Mouse (Mus musculus): ENCODE measurements around the gene Pitpnm3. TPM values are rescaled to one million over a fixed set of nuclear protein-coding genes. Genes with fewer than 3 reads are reported as not detected.

The Pitpnm3 gene
- polyA plus RNA-seq, 1 experiment from 2014 or later = 0.31 TPM

DNA sequence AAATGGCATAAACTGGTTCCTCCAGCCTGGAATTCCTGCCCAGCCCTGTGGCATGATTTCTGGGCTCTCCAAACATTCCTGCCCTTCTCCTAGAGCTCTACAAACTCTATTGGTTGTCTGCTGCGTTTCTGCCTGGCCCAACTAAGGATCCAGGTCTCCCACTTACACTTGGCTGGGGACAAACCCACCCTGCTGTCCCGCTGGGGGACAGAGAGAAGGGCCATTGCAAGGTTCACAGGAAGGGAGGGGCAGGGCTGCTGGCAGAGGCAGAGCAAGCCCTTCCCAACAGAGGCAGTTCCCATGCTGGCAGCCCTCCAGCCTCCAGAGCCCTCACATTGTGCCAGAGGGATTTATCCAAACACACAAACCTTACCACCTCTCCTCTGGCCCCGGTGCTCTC lies 3.3 kb downstream of the Pitpnm3 start:
- WGBS = 23% methylated on average over 3 of the region's 3 CpGs
- Histone ChIP-seq H3K36me3 (no peaks in the 10 kb centered on the region), H3K9me3 (no peaks in the 10 kb centered on the region), H3K4me1 (replicated peaks) (peaks cover 38% of the 10 kb centered on the region), H3K27me3 (ENCODE audit: insufficient read depth, poor library complexity, severe bottlenecking) (peaks cover 82% of the 10 kb centered on the region), H3K4me3 (no peak overlapping the region), H3K27ac (no peak overlapping the region)
- no peak for DNase-seq (ENCODE audit: low spot score)

DNA sequence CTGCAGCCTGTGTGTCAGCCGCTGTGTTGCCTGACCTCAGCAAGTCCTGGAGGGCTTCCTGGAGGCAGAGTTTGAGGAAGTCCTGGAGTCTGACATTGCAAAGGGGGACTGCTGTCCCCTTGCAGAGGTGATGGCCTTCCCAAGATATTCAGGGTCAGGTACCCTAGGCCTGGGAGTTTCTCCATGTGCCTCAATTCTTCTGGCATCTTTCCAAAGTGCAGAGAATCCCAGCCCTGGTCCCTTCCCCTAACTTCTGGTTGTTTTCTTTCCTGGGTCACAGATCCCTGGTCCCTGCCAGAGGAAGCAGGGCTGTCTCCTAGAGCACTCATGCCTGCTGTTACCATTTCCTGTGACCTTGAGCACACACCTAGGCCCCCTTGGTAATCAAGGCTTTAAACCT lies 3.9 kb downstream of the Pitpnm3 start:
- H3K9me3 ChIP-seq = no peaks in the 10 kb centered on the region

DNA sequence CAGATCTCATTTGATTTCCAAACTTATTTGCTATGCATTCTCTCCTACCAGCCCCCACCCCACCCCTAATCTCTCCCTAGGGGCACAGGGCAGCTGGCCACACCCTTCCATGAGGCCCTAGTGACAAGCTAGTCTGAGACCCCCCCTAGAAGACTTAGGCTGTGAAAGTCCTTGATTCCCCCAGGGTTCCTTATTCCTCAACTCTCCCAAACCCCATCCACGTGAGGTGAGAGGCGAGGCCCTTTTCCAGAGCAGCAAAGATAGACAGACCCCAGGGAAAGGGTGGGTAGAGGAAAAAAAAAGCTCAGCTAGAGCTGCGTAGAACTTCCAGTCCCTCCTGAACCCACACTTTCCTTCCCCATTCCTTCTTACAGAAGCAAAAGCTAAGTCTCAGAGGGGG lies 4.7 kb downstream of the Pitpnm3 start:
- 70% methylated on average over 3 of the region's 3 CpGs for WGBS
- peaks cover 68% of the 10 kb centered on the region for H3K27me3 ChIP-seq (ENCODE audit: insufficient read depth, poor library complexity, severe bottlenecking)
- DNase-seq (ENCODE audit: low spot score) = no peak
- no peaks in the 10 kb centered on the region for H3K9me3 ChIP-seq
- no peaks in the 10 kb centered on the region for H3K36me3 ChIP-seq
- no peak overlapping the region for H3K27ac ChIP-seq
- H3K4me3 ChIP-seq = no peak overlapping the region
- H3K4me1 ChIP-seq (replicated peaks) = peaks cover 30% of the 10 kb centered on the region

More for the DNA sequence above, 3.9 kb downstream of the Pitpnm3 start:
- H3K27ac ChIP-seq = no peak overlapping the region
- H3K4me3 ChIP-seq = no peak overlapping the region
- H3K4me1 ChIP-seq (replicated peaks) = peaks cover 38% of the 10 kb centered on the region
- whole genome bisulfite sequencing = 81% methylated on average over 1 of the region's 1 CpGs
- no peak for DNase-seq (ENCODE audit: low spot score)
- H3K36me3 ChIP-seq = no peaks in the 10 kb centered on the region
- H3K27me3 ChIP-seq (ENCODE audit: insufficient read depth, poor library complexity, severe bottlenecking) = peaks cover 76% of the 10 kb centered on the region

DNA sequence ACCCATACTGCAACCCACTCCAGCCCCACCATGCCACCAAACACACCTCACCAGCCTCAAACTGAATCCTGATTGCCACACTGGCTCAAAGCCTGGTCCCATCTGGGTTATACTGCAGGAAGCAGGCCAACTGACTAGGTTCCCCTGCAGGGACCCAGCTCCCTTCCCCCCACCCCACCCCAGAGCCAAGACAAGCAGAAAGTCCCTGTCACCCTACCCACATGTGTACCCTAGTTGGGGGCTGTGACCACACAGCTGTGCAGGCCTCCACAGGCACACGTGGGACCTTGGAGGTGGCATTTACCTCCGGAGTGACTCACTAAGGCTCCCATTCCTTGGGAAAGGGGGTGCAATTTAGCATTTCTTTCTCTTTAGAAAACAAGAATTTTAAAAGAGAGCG lies 5.1 kb downstream of the Pitpnm3 start:
- Histone ChIP-seq H3K27me3 (ENCODE audit: insufficient read depth, poor library complexity, severe bottlenecking) (peaks cover 64% of the 10 kb centered on the region), H3K4me1 (replicated peaks) (peaks cover 26% of the 10 kb centered on the region), H3K36me3 (no peaks in the 10 kb centered on the region), H3K4me3 (no peak overlapping the region), H3K9me3 (no peaks in the 10 kb centered on the region), H3K27ac (no peak overlapping the region)
- 65% methylated on average over 3 of the region's 3 CpGs for WGBS
- DNase-seq (ENCODE audit: low spot score) = no peak

DNA sequence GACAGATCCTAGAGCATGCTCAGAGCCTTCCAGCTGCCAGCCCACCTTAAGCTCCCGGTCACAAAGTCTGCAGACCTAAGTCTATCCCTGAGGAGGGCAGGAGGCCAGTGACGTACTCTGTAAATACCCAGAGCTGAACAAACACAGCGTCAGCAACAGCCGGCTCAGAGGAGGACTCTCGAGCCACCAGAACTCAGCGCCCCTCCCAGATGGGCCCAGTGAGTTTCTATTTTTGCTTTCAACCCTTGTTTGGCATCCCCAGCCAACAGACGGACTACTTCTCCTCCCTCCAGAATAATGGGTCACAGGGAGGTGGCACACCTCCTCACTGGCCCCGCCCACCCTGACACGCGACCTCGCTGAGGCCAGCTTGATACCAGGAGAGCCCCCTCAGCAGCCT lies 5.6 kb downstream of the Pitpnm3 start:
- Histone ChIP-seq H3K36me3 (no peaks in the 10 kb centered on the region), H3K27me3 (ENCODE audit: insufficient read depth, poor library complexity, severe bottlenecking) (peaks cover 59% of the 10 kb centered on the region), H3K4me1 (replicated peaks) (peaks cover 21% of the 10 kb centered on the region), H3K27ac (peak overlapping the region; percentile 6; the same call in 1 of the 2 replicates), H3K4me3 (no peak overlapping the region), H3K9me3 (no peaks in the 10 kb centered on the region)
- no peak for DNase-seq (ENCODE audit: low spot score)
- 12% methylated on average over 11 of the region's 11 CpGs for WGBS

DNA sequence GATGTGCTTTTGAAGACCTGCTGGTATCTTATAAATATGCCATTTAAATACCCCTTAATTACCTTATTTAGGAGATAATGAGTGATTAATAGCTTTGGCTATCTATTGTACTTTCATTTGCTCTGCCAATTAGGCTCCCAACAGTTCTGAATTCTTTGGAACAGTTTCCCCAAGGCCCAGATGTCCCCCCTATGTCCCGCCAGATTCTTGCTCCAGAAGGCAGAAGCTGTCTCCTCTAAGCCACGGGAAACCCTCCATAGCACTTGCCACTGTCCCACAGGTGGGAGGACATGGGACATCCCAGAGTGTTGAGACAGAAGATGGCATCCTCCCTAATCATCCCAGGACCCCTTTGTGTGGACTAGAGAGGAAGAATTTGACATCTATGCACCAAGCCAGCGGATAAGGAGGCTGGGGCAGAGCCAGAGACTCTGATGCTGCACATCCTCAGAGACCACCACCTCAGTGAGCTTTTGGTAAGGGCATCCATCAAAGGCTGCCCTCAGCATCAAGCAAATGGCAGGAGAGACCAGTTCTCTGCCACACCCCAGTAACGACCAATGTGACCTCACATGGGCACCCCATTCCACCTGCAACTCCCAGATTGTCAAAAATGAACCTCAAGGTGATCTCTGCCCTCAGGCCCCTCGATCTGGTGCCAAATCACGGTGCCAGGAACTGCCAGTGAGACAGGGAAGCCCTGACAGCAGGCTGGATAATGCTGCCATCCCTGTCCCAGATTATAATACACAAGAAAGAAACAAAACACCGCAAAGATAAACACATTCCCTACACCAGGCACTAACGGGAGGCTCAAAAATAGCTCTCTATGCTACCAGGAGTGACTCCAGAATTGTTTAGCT lies 6.3 kb downstream of the Pitpnm3 start:
- Histone ChIP-seq H3K27ac (no peak overlapping the region), H3K9me3 (no peaks in the 10 kb centered on the region), H3K4me3 (no peak overlapping the region), H3K36me3 (no peaks in the 10 kb centered on the region), H3K27me3 (ENCODE audit: insufficient read depth, poor library complexity, severe bottlenecking) (peaks cover 52% of the 10 kb centered on the region), H3K4me1 (replicated peaks) (peaks cover 18% of the 10 kb centered on the region)
- no peak for DNase-seq (ENCODE audit: low spot score)
- WGBS = 77% methylated on average over 8 of the region's 8 CpGs

DNA sequence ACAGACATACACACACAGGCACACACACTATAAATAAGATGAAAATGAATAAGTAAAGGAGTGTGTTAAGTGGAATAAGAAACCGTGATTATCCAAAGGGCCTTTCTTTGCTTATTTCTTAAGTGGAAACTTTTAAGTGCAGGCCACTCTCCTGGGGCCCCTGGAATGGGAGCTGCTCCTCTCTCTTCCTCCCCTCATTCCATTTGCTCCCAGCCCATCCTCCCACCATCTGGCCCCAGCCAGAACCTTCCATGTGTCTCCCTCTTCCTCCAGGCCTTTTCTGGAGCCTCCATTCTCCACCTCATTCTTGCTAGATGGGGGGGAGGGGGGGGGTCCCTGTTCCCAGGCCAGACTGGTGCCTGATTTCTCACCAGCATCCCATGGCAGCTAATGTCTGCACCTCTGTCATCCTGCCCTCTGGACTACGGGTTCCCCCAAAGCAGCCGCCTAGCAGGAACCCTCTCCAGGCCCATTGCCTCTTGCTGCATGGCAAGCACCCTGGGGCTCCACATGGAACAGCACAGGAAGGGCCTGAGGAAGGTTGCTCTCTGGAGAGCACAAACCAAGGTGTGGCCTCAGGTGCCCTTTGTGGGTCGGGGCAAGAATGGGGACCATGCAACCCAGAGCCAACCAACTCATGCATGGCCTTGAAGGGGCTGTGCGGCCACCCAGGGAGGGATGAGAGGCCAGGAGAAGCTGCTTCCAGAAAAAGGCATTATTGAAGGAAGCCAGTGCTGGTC lies 8.0 kb downstream of the Pitpnm3 start:
- H3K27me3 ChIP-seq (ENCODE audit: insufficient read depth, poor library complexity, severe bottlenecking) = peaks cover 35% of the 10 kb centered on the region
- H3K4me3 ChIP-seq = no peak overlapping the region
- 82% methylated on average over 5 of the region's 5 CpGs for WGBS

DNA sequence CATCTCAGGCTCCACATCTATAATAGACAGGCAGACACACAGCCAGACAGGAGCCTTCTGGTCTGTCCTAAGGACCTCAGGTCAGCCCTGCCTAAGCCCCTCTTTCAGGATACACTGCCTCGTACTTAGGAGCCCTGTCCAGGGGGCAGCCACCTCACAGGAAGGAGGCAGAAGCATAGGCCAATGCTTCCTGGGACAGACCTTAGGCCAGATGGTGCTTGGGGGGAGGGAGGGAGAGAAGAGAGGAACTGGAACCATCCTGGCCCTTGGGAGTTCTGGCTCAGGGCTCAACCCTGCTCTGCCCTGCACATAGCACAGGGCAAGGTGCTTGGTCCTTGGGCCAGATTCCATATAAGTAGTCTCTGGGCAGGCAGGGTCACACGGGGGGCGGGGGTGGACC lies 9.8 kb downstream of the Pitpnm3 start:
- 78% methylated on average over 3 of the region's 3 CpGs for WGBS
- H3K27me3 ChIP-seq (ENCODE audit: insufficient read depth, poor library complexity, severe bottlenecking) = peaks cover 17% of the 10 kb centered on the region
- H3K36me3 ChIP-seq = no peaks in the 10 kb centered on the region
- DNase-seq (ENCODE audit: low spot score) = no peak
- no peaks in the 10 kb centered on the region for H3K9me3 ChIP-seq
- peaks cover 18% of the 10 kb centered on the region for H3K4me1 ChIP-seq (replicated peaks)
- H3K27ac ChIP-seq = 0 out of 2 replicates have a peak overlapping the region, but pooled peaks have one; percentile 40
- H3K4me3 ChIP-seq = no peak overlapping the region

More for the DNA sequence above, 8.0 kb downstream of the Pitpnm3 start:
- DNase-seq (ENCODE audit: low spot score) = no peak
- peaks cover 18% of the 10 kb centered on the region for H3K4me1 ChIP-seq (replicated peaks)
- H3K9me3 ChIP-seq = no peaks in the 10 kb centered on the region
- no peak overlapping the region for H3K27ac ChIP-seq
- no peaks in the 10 kb centered on the region for H3K36me3 ChIP-seq

DNA sequence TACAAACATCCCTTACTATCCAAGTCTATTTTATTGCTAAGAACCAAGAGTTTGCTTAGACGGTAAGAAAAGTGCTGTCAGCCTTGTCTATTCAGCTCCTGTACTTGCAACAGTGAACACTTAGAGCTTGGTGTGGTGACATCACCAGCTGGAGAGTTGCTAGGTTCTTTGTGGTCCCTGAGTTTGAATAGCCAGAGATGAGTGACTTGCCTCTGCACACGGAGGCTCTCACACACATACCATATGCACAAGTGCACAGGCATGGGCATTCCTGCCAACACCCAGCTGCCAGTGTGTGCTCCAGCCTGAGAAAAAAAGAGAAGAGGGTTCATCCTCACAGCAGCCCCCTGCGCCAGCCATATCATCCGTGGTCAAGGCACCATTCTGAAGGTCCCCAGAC lies 12.0 kb downstream of the Pitpnm3 start:
- no peak overlapping the region for H3K4me3 ChIP-seq
- no peaks in the 10 kb centered on the region for H3K27me3 ChIP-seq (ENCODE audit: insufficient read depth, poor library complexity, severe bottlenecking)
- peaks cover 7% of the 10 kb centered on the region for H3K4me1 ChIP-seq (replicated peaks)
- no peaks in the 10 kb centered on the region for H3K9me3 ChIP-seq
- 80% methylated on average over 4 of the region's 4 CpGs for WGBS
- H3K27ac ChIP-seq = no peak overlapping the region
- no peaks in the 10 kb centered on the region for H3K36me3 ChIP-seq
- DNase-seq (ENCODE audit: low spot score) = no peak

DNA sequence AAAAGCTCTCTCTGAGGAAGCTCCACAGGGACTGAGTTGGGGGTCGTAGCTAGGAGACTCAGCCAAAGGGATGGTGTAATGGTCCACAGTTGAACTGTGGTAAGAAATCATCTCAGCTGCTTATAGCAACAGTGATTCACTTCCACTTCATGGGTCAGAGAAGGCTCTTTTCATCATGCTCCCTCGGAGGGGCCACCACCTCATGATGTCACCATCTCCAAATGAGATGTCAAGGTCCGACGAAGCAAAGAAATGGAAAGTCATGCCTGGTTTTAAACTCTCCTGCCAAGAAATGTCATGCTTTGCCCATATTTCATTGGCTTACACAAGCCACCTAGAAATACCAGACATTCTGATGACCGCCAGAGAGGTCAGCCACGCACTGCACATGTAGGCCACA lies 15.2 kb downstream of the Pitpnm3 start:
- no peak overlapping the region for H3K27ac ChIP-seq
- H3K36me3 ChIP-seq = no peaks in the 10 kb centered on the region
- H3K4me3 ChIP-seq = no peak overlapping the region
- peaks cover 5% of the 10 kb centered on the region; the same call in 1 of the 2 replicates for H3K4me1 ChIP-seq (replicated peaks)
- H3K27me3 ChIP-seq (ENCODE audit: insufficient read depth, poor library complexity, severe bottlenecking) = no peaks in the 10 kb centered on the region
- no peaks in the 10 kb centered on the region for H3K9me3 ChIP-seq
- DNase-seq (ENCODE audit: low spot score) = no peak
- WGBS = 92% methylated on average over 6 of the region's 6 CpGs

DNA sequence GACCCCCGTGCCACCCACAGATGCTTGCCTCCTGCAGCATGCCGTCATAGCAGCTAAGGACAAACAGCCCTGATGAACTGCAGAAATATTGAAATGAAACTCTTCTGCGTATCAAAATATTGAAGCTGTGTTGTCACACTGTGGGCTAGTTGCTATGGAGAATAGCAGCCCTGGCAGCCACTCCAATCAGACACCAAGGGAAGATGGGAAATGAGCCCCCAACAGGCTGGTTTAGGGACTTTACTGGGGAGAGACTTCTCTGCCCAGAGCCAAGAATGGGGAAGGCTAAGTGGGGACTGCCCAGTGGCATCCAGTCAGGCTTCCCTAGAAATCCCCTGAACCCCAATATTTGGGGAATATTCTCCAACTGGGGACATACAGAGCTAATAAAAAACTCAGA lies 16.9 kb downstream of the Pitpnm3 start:
- Histone ChIP-seq H3K9me3 (no peaks in the 10 kb centered on the region), H3K27ac (no peak overlapping the region), H3K27me3 (ENCODE audit: insufficient read depth, poor library complexity, severe bottlenecking) (no peaks in the 10 kb centered on the region), H3K4me1 (replicated peaks) (peaks cover 8% of the 10 kb centered on the region; the same call in 1 of the 2 replicates), H3K4me3 (no peak overlapping the region), H3K36me3 (no peaks in the 10 kb centered on the region)
- WGBS = 90% methylated on average over 3 of the region's 3 CpGs
- DNase-seq (ENCODE audit: low spot score) = no peak

DNA sequence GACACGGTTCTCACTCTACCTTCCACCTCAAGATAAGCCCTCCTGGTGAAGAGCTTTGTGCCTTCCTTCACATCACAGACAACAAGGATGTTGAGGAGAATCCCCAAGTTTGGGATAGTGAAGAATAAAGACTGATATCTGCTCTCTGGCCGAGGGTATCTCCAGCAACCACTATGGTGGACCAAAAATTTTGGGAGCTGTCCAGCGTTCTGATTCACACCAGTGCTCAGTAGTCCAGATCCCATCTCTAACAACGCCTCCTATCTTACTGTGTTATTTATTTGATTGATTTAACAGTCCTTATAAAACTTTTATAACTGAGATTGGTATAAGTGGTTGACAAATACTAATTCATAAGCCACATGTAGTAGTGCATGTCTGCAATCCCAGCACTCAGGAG lies 22.3 kb downstream of the Pitpnm3 start:
- no peak overlapping the region for H3K27ac ChIP-seq
- no peak for DNase-seq (ENCODE audit: low spot score)
- WGBS = 71% methylated on average over 4 of the region's 4 CpGs

DNA sequence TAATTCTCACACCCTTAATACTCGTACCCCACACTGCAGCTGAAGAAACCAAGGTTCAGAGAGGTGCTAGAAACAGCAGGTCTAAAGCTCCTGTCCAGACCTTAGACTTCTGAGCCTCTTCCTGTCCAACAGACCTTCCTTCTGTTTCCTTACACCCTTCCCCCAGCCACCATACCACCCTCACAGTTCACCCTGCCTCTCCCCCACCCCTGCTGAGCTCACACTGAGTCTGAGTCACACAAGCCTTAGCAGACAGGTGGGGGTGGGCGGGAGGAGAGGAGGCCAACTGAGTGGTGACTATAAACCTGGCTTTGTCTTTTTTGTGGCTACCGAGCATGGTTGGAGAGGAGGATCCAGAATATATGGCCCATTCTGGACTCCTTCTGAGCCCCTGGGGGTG lies 24.9 kb downstream of the Pitpnm3 start:
- 57% methylated on average over 3 of the region's 3 CpGs for WGBS
- H3K27ac ChIP-seq = no peak overlapping the region

More for the DNA sequence above, 22.3 kb downstream of the Pitpnm3 start:
- no peaks in the 10 kb centered on the region for H3K36me3 ChIP-seq
- no peak overlapping the region for H3K4me3 ChIP-seq
- no peaks in the 10 kb centered on the region for H3K27me3 ChIP-seq (ENCODE audit: insufficient read depth, poor library complexity, severe bottlenecking)
- no peaks in the 10 kb centered on the region for H3K9me3 ChIP-seq
- peaks cover 8% of the 10 kb centered on the region; the same call in 1 of the 2 replicates for H3K4me1 ChIP-seq (replicated peaks)

More for the DNA sequence above, 24.9 kb downstream of the Pitpnm3 start:
- H3K4me1 ChIP-seq (replicated peaks) = peaks cover 7% of the 10 kb centered on the region; the same call in 1 of the 2 replicates
- H3K9me3 ChIP-seq = 0 out of 2 replicates have a peak, but pooled peaks cover 3% of the 10 kb centered on the region
- no peak overlapping the region for H3K4me3 ChIP-seq
- no peak for DNase-seq (ENCODE audit: low spot score)
- H3K27me3 ChIP-seq (ENCODE audit: insufficient read depth, poor library complexity, severe bottlenecking) = no peaks in the 10 kb centered on the region
- no peaks in the 10 kb centered on the region for H3K36me3 ChIP-seq

All from hindbrain, embryonic 10.5 days (tissue).